Mouse (Mus musculus): ENCODE data around the gene Col8a2. TPM values are rescaled to one million over a fixed set of nuclear protein-coding genes. Genes with fewer than 3 reads are reported as not detected.

Col8a2 gene
- total RNA-seq (2014; fragmentation: Nextera tagmentation) (not detected in 2 replicates), total RNA-seq (2017) (0.05 TPM in 1 of 2 replicates, not detected in the other), polyA plus RNA-seq (2012) (not detected in 2 replicates)

- no peak for DNase-seq (ENCODE audit: low spot score)
- H3K36me3 ChIP-seq (replicated peaks), result no peaks in the 10 kb centered on the region
- H3K27me3 ChIP-seq (ENCODE audit: insufficient read depth, low read length), result peaks cover 41% of the 10 kb centered on the region
- H3K4me3 ChIP-seq (ENCODE audit: low read depth, low read length), result no peak within 1 kb of the TSS
- H3K9me3 ChIP-seq (replicated peaks), result no peaks in the 10 kb centered on the region
- ATAC-seq (ENCODE audit: extremely low read depth, insufficient number of reproducible peaks, low FRiP score, poor library complexity, severe bottlenecking), result no peak
- 0 out of 2 replicates have a peak, but pooled peaks cover 3% of the 10 kb centered on the region for H3K4me1 ChIP-seq (ENCODE audit: insufficient read depth, low read depth, low read length)
- no peak for TF ChIP-seq GATA1 (IDR thresholded peaks at IDR 0.05; ENCODE audit: borderline replicate concordance, low read length)
Observed at GRCm38 (mm10) chr4:126286492-126286891, at the start of gene Col8a2. TSS of gene Col8a2 (plus strand) at chr4:126286793.

GRCm38 (mm10) chr4:126237721-126238242 lies 48.8 kb upstream of the Col8a2 start:
- peaks cover 13% of the 10 kb centered on the region for H3K4me1 ChIP-seq (ENCODE audit: insufficient read depth, low read depth, low read length)
- ATAC-seq (ENCODE audit: extremely low read depth, insufficient number of reproducible peaks, low FRiP score, poor library complexity, severe bottlenecking) (no peak), DNase-seq (ENCODE audit: low spot score) (no peak)
- TF ChIP-seq CTCF (IDR thresholded peaks at IDR 0.05; ENCODE audit: low read depth, low read length) (no peak), TAL1 (conservative IDR thresholded peaks at IDR 0.05; ENCODE audit: low read depth, low read length) (no peak), GATA2 (IDR thresholded peaks at IDR 0.05; ENCODE audit: borderline replicate concordance, low read depth, low read length) (no peak), POLR2AphosphoS5 (IDR thresholded peaks at IDR 0.05; ENCODE audit: insufficient replicate concordance, low read depth, low read length) (no peak), GATA1 (IDR thresholded peaks at IDR 0.05; ENCODE audit: borderline replicate concordance, low read length) (no peak)
- H3K4me3 ChIP-seq (ENCODE audit: low read depth, low read length), result no peak overlapping the region
- peaks cover 93% of the 10 kb centered on the region for H3K36me3 ChIP-seq (replicated peaks)
- no peaks in the 10 kb centered on the region for H3K9me3 ChIP-seq (replicated peaks)
- no peaks in the 10 kb centered on the region; the same call in 1 of the 2 replicates for H3K27me3 ChIP-seq (ENCODE audit: insufficient read depth, low read length)

GRCm38 (mm10) chr4:126239862-126240475 lies 46.6 kb upstream of the Col8a2 start:
- DNase-seq (ENCODE audit: low spot score), result no peak
- Histone ChIP-seq H3K9me3 (replicated peaks) (no peaks in the 10 kb centered on the region), H3K4me3 (ENCODE audit: low read depth, low read length) (no peak overlapping the region), H3K36me3 (replicated peaks) (peaks cover 73% of the 10 kb centered on the region), H3K27me3 (ENCODE audit: insufficient read depth, low read length) (no peaks in the 10 kb centered on the region; the same call in 1 of the 2 replicates), H3K4me1 (ENCODE audit: insufficient read depth, low read depth, low read length) (peaks cover 4% of the 10 kb centered on the region; the same call in 1 of the 2 replicates)
- ATAC-seq (ENCODE audit: extremely low read depth, insufficient number of reproducible peaks, low FRiP score, poor library complexity, severe bottlenecking), result no peak
- TF ChIP-seq POLR2AphosphoS5 (IDR thresholded peaks at IDR 0.05; ENCODE audit: insufficient replicate concordance, low read depth, low read length) (no peak), CTCF (IDR thresholded peaks at IDR 0.05; ENCODE audit: low read depth, low read length) (no peak), GATA1 (IDR thresholded peaks at IDR 0.05; ENCODE audit: borderline replicate concordance, low read length) (no peak), GATA2 (IDR thresholded peaks at IDR 0.05; ENCODE audit: borderline replicate concordance, low read depth, low read length) (no peak), TAL1 (conservative IDR thresholded peaks at IDR 0.05; ENCODE audit: low read depth, low read length) (no peak)

GRCm38 (mm10) chr4:126241956-126242355 lies 44.6 kb upstream of the Col8a2 start:
- TF ChIP-seq CTCF (IDR thresholded peaks at IDR 0.05; ENCODE audit: low read depth, low read length) (no peak), GATA2 (IDR thresholded peaks at IDR 0.05; ENCODE audit: borderline replicate concordance, low read depth, low read length) (no peak), TAL1 (conservative IDR thresholded peaks at IDR 0.05; ENCODE audit: low read depth, low read length) (no peak), GATA1 (IDR thresholded peaks at IDR 0.05; ENCODE audit: borderline replicate concordance, low read length) (no peak), POLR2AphosphoS5 (IDR thresholded peaks at IDR 0.05; ENCODE audit: insufficient replicate concordance, low read depth, low read length) (no peak)
- H3K9me3 ChIP-seq (replicated peaks), result no peaks in the 10 kb centered on the region
- H3K27me3 ChIP-seq (ENCODE audit: insufficient read depth, low read length), result no peaks in the 10 kb centered on the region; the same call in 1 of the 2 replicates
- no peak overlapping the region for H3K4me3 ChIP-seq (ENCODE audit: low read depth, low read length)
- H3K4me1 ChIP-seq (ENCODE audit: insufficient read depth, low read depth, low read length), result no peaks in the 10 kb centered on the region
- ATAC-seq (ENCODE audit: extremely low read depth, insufficient number of reproducible peaks, low FRiP score, poor library complexity, severe bottlenecking), result no peak
- no peak for DNase-seq (ENCODE audit: low spot score)
- H3K36me3 ChIP-seq (replicated peaks), result peaks cover 68% of the 10 kb centered on the region

GRCm38 (mm10) chr4:126242510-126242909 lies 44.1 kb upstream of the Col8a2 start:
- Histone ChIP-seq H3K36me3 (replicated peaks) (peaks cover 67% of the 10 kb centered on the region), H3K27me3 (ENCODE audit: insufficient read depth, low read length) (no peaks in the 10 kb centered on the region), H3K4me1 (ENCODE audit: insufficient read depth, low read depth, low read length) (no peaks in the 10 kb centered on the region), H3K4me3 (ENCODE audit: low read depth, low read length) (no peak overlapping the region), H3K9me3 (replicated peaks) (no peaks in the 10 kb centered on the region)
- DNase-seq (ENCODE audit: low spot score), result no peak
- no peak for ATAC-seq (ENCODE audit: extremely low read depth, insufficient number of reproducible peaks, low FRiP score, poor library complexity, severe bottlenecking)
- TF ChIP-seq GATA2 (IDR thresholded peaks at IDR 0.05; ENCODE audit: borderline replicate concordance, low read depth, low read length), result no peak

- Histone ChIP-seq H3K9me3 (replicated peaks) (no peaks in the 10 kb centered on the region), H3K4me1 (ENCODE audit: insufficient read depth, low read depth, low read length) (peaks cover 6% of the 10 kb centered on the region; the same call in 1 of the 2 replicates), H3K27me3 (ENCODE audit: insufficient read depth, low read length) (no peaks in the 10 kb centered on the region), H3K4me3 (ENCODE audit: low read depth, low read length) (no peak overlapping the region), H3K36me3 (replicated peaks) (peaks cover 49% of the 10 kb centered on the region)
- TF ChIP-seq GATA2 (IDR thresholded peaks at IDR 0.05; ENCODE audit: borderline replicate concordance, low read depth, low read length) (no peak), GATA1 (IDR thresholded peaks at IDR 0.05; ENCODE audit: borderline replicate concordance, low read length) (no peak), POLR2AphosphoS5 (IDR thresholded peaks at IDR 0.05; ENCODE audit: insufficient replicate concordance, low read depth, low read length) (no peak)
- ATAC-seq (ENCODE audit: extremely low read depth, insufficient number of reproducible peaks, low FRiP score, poor library complexity, severe bottlenecking) (no peak), DNase-seq (ENCODE audit: low spot score) (no peak)
Observed at GRCm38 (mm10) chr4:126246202-126246889, 40.2 kb upstream of the Col8a2 start.
